27 mouse cellular contexts compared by ENCODE assay signal in genomic region chr3:130418951-130419350, GRCm38 (mm10).
"Had no signal": no experiment of that assay in that cellular context is flagged by ENCODE, and none has a peak within 500 bp of the region (broad histone marks: within the 10 kb centered on the region; RNA-seq: fewer than 3 reads in every experiment).

No protein-coding gene starts in this region.

- H3K9ac ChIP-seq: heart, embryonic 12.5 days; hindbrain, embryonic 13.5 days; hindbrain, embryonic 15.5 days; intestine, embryonic 15.5 days; kidney, embryonic 15.5 days; limb, embryonic 13.5 days; limb, embryonic 15.5 days; liver, embryonic 12.5 days; liver, embryonic 14.5 days had no signal

- H3K9me3 ChIP-seq: heart, embryonic 10.5 days; heart, embryonic 12.5 days; hindbrain, embryonic 13.5 days; hindbrain, embryonic 15.5 days; intestine, embryonic 15.5 days; kidney, embryonic 15.5 days; limb, embryonic 13.5 days; limb, embryonic 15.5 days; liver, embryonic 12.5 days had no signal

- DNase-seq: gastrocnemius, adult 2 months; gastrocnemius, postnatal 10 days; gastrocnemius, postnatal 25 days; heart, adult 18-20 months; heart, postnatal 14 days; heart, postnatal 36 days; kidney, adult 2 months; kidney, adult 9 months; kidney, postnatal 14 days; kidney, postnatal 36 days; layer of hippocampus, adult 9-11 months; layer of hippocampus, postnatal 36 days; left cerebral cortex, postnatal 4 days had no signal

- H3K27me3 ChIP-seq: heart, embryonic 12.5 days; hindbrain, embryonic 13.5 days; hindbrain, embryonic 15.5 days; intestine, embryonic 15.5 days; limb, embryonic 13.5 days; limb, embryonic 15.5 days; liver, embryonic 12.5 days had no signal

- H3K4me3 ChIP-seq: gastrocnemius, adult 2 months; heart, embryonic 10.5 days; heart, embryonic 12.5 days; hindbrain, embryonic 13.5 days; hindbrain, embryonic 15.5 days; intestine, embryonic 15.5 days; kidney, embryonic 15.5 days; limb, embryonic 13.5 days; limb, embryonic 15.5 days; liver, embryonic 12.5 days had no signal

- H3K4me1 ChIP-seq: heart, embryonic 10.5 days; heart, embryonic 12.5 days; hindbrain, embryonic 13.5 days; hindbrain, embryonic 15.5 days; intestine, embryonic 15.5 days; kidney, embryonic 15.5 days; limb, embryonic 15.5 days; liver, embryonic 12.5 days had no signal

- H3K27ac ChIP-seq: gastrocnemius, adult 2 months; heart, embryonic 10.5 days; hindbrain, embryonic 13.5 days; hindbrain, embryonic 15.5 days; hindbrain, postnatal 0 days; intestine, embryonic 15.5 days; kidney, embryonic 15.5 days; kidney, postnatal 0 days; limb, embryonic 13.5 days; limb, embryonic 15.5 days; liver, embryonic 12.5 days; liver, embryonic 14.5 days had no signal

- ATAC-seq: hindbrain, postnatal 0 days; inflammation-experienced regulatory T-cells, adult 6 months; intestine, embryonic 15.5 days; intestine, postnatal 0 days; liver, embryonic 12.5 days had no signal

- H3K36me3 ChIP-seq: heart, embryonic 10.5 days; heart, embryonic 12.5 days; hindbrain, embryonic 13.5 days; hindbrain, embryonic 15.5 days; intestine, embryonic 15.5 days; kidney, embryonic 15.5 days; limb, embryonic 13.5 days; limb, embryonic 15.5 days; liver, embryonic 12.5 days had no signal

- H3K4me2 ChIP-seq: heart, embryonic 12.5 days; hindbrain, embryonic 13.5 days; hindbrain, embryonic 15.5 days; intestine, embryonic 15.5 days; kidney, embryonic 15.5 days; limb, embryonic 13.5 days; limb, embryonic 15.5 days; liver, embryonic 12.5 days had no signal
